Mouse (Mus musculus) thymus, postnatal 25 days (tissue): ENCODE results near the gene Rps15a.

Source experiments
- DNase-seq: peaks from one replicate; pipeline ENCODE4 v3.0.0; 2022

The Rps15a gene

DNA sequence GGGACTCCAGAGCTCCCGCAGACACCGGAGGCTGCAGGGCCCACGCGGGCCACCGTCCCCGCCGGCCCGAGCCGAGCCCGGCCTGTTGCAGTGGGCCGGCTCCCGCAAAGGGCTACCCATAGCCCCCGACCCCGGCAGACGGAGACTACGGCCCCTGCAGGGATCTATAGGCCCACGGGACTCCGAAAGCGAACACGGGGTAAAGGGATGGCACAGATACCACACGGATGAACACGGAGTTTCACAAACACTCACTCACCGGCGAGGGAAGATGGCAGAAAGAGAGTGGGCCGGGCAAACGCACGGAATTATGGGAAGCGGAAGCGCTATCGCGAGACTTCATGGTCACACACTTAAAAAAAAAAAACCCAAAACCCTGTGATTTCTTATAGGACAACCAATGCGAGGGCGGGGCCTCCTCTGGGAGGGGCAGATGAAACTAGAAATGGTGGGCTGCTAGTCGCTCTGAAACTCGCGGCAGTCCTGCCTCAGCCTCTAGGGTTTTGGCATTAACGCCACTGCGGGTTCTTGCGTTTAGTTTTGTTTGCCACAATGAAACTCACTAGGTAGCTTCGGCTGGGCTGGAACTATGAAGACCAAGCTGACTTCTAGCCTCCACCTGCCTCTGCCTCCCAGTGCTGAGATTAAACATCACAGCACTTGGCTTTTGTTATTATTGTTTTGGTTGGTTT, at the start of gene Rps15a:
Gene Rps15a, minus strand, starts transcription at position 312 of the 692 bp plus-strand sequence.
- peak; percentile 95 for DNase-seq

GRCm38 (mm10) chr7:118163006-118163405, 47.0 kb upstream of the Rps15a start:
- no peak for DNase-seq

- DNase-seq: no peak
Measured at GRCm38 (mm10) chr7:118160121-118160520, 44.1 kb upstream of the Rps15a start.

GRCm38 (mm10) chr7:118156461-118156860, 40.5 kb upstream of the Rps15a start:
- no peak for DNase-seq

GRCm38 (mm10) chr7:118154150-118154549, 38.2 kb upstream of the Rps15a start:
- DNase-seq: no peak

DNA sequence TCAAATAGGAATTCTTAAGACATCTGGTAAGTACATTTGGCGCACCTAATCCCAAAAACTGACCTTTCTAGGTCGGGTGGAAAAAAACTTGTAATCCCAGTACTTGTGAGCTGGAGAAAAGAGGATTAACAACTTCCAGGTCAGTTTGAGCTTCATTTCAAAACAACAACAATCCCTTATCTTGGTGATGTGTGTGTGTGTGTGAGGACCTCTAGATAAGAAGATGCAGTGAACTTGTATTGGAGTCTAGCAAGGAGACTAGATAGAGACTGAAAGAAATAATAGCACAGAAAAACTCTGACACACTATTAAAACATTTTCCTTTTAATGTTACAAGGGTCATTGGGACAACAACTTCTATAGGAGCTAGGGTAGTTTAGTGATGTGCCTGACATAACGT, 27.6 kb upstream of the Rps15a start:
- DNase-seq: no peak

DNA sequence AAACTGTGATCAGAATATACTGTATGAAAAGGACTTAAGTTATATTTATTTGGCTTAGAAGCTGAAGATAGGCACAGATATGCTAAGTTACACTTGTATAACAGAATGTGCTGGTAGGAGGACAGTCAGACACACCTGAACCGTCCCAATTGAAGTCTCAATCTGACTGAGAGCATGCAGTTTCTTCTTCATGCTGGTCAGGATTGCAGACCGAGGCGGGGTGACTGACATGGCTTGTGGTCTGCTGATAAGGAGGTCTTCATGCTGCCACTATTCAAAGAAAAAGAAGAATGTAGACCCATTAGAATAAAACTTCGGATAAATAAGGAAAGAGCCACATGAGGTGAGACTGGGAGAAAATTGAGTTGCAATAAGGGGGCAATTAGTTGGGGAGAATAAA, 27.1 kb upstream of the Rps15a start:
- no peak for DNase-seq

- DNase-seq: no peak
Measured at GRCm38 (mm10) chr7:118141271-118141670, 25.3 kb upstream of the Rps15a start.

DNA sequence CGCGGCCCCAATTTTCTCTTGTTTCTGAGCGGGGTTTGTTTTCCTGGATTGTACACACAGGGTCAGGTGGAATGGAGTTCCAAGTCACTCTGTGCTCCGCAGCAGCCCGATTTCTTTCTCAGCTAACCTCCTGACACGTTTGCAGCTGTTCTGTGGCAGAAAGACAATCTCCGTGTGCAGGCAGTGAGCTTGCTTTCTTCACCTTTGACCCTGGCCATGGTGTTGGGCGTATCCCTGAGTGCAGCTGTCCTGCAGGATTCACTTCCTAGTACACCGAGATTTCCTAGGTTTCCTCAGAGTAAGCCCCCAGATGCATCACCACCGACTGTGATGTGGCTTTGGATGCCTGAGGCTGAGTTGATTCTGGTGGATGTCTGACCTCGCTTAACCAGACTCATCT, 19.1 kb upstream of the Rps15a start:
- no peak for DNase-seq

GRCm38 (mm10) chr7:118129430-118130041, 13.5 kb upstream of the Rps15a start, which contains the start of gene Arl6ip1:
TSS of gene Arl6ip1 (minus strand) at chr7:118129662.
- peak; percentile 97 for DNase-seq

- DNase-seq: no peak
Measured at GRCm38 (mm10) chr7:118128925-118129429, 13.0 kb upstream of the Rps15a start.

- DNase-seq: no peak
Measured at GRCm38 (mm10) chr7:118126219-118126875, 10.4 kb upstream of the Rps15a start.

DNA sequence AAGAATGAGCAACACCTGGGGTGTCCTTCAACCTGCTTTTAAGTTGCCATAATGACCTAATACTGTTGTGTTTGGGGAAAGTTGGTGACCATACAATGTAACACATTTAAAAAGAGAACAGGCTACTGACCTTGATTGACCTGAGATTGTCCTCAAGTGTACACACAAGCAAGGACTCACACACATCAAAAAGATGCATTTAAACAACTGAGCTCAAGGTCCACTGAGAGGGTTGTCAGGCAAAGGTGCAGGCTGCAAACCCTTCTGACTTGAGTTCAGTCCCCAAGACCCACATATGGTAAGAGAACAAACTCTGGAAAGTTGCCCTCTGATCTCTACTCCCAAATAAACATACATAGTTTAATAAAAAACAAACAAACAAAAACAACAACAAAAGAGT, 9.7 kb upstream of the Rps15a start:
- no peak for DNase-seq

- no peak for DNase-seq
Measured at GRCm38 (mm10) chr7:118123512-118124411, 7.8 kb upstream of the Rps15a start.

GRCm38 (mm10) chr7:118122235-118122634, 6.2 kb upstream of the Rps15a start:
- DNase-seq: no peak

GRCm38 (mm10) chr7:118120654-118121053, 4.7 kb upstream of the Rps15a start:
- no peak for DNase-seq

- DNase-seq: peak; percentile 45
Measured at GRCm38 (mm10) chr7:118119946-118120345, 4.0 kb upstream of the Rps15a start.

- DNase-seq: no peak
Measured at GRCm38 (mm10) chr7:118119142-118119541, 3.2 kb upstream of the Rps15a start.

DNA sequence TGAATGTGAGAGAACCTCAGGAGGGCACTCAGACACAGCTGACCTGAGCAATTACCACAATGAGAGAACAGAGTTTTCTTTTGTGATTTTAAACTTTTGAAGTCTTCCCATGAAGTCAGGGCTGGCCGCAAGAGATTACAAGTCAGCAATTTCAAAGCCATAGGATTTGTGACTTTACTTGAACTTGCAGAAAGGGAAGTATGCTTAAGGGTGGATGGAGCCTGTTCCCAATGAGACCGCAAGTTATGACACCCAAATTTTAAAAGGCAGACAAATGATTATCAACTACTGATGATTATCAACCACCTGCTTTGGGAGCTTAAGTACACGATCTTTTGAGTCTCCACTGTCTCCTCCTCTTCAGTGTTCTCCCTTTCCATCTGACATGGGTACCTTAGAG, 2.4 kb upstream of the Rps15a start:
- DNase-seq: no peak

GRCm38 (mm10) chr7:118117539-118118210, 1.7 kb upstream of the Rps15a start:
- DNase-seq: no peak

- no peak for DNase-seq
Measured at GRCm38 (mm10) chr7:118116787-118117538, 975 bp upstream of the Rps15a start.

- DNase-seq: no peak
Measured at GRCm38 (mm10) chr7:118115533-118115876, 483 bp downstream of the Rps15a start.
